Mouse (Mus musculus) stomach, postnatal 0 days (tissue): ENCODE data around the gene Tmc3. TPM values are rescaled to one million over a fixed set of nuclear protein-coding genes. Genes with fewer than 3 reads are reported as not detected.

Experiments
- ATAC-seq: fragments of 200-750 bp; cut with Nextera tagmentation; 2 replicates; pipeline ENCODE4 v1.8.0; 2017; ENCODE audit not compliant: low FRiP score, low TSS enrichment
- DNase-seq: peaks from one replicate; pipeline ENCODE4 v3.0.0-alpha.2; 2016; ENCODE audit warnings: low spot score
- H3K27ac ChIP-seq: fragments of 300-500 bp; sonication (generic); replicated peaks from 2 replicates; pipeline ENCODE4 v1.5.1; 2014; ENCODE audit warnings: mild to moderate bottlenecking, control low read depth
- H3K27me3 ChIP-seq: fragments of 300-500 bp; sonication (generic); 2 replicates; pipeline ENCODE4 v1.6.1; 2014; ENCODE audit warnings: low read length; ENCODE audit not compliant: control insufficient read depth, insufficient read depth
- H3K36me3 ChIP-seq: fragments of 300-500 bp; sonication (generic); 2 replicates; pipeline ENCODE4 v1.6.1; 2014; ENCODE audit warnings: low read length, mixed read lengths; ENCODE audit not compliant: control insufficient read depth, insufficient read depth
- H3K4me1 ChIP-seq: fragments of 300-500 bp; sonication (generic); replicated peaks from 2 replicates; pipeline ENCODE4 v1.6.1; 2014; ENCODE audit warnings: antibody characterized with exemption; ENCODE audit not compliant: control insufficient read depth, insufficient read depth
- H3K4me2 ChIP-seq: fragments of 300-500 bp; sonication (generic); replicated peaks from 2 replicates; pipeline ENCODE4 v1.6.1; 2014; ENCODE audit warnings: low read depth, mild to moderate bottlenecking, control low read depth, moderate library complexity
- H3K4me3 ChIP-seq: fragments of 300-500 bp; sonication (generic); 2 replicates; pipeline ENCODE4 v1.5.1; 2014; ENCODE audit warnings: low read depth, low read length, control low read depth
- H3K9ac ChIP-seq: fragments of 300-500 bp; sonication (generic); 2 replicates; pipeline ENCODE4 v1.6.1; 2014; ENCODE audit warnings: mild to moderate bottlenecking, low read length, control low read depth, mixed read lengths
- H3K9me3 ChIP-seq: fragments of 300-500 bp; sonication (generic); 2 replicates; pipeline ENCODE4 v1.6.1; 2016; ENCODE audit warnings: low read length; ENCODE audit not compliant: control insufficient read depth
- CTCF ChIP-seq: IDR thresholded peaks from 2 replicates; pipeline ENCODE4 v1.5.1; 2016; ENCODE audit warnings: antibody characterized with exemption, low read depth, mild to moderate bottlenecking, moderate library complexity
- EP300 ChIP-seq: optimal IDR thresholded peaks from 2 replicates; pipeline ENCODE3; 2016; ENCODE audit warnings: antibody characterized with exemption
- WGBS: fragments of 180-500 bp; shearing (Covaris S2); extraction: QIAGEN DNeasy Blood & Tissue Kit; methylation state at CpG from one replicate; pipeline ENCODE4 v1.1.7; 2014; 5-methylcytosine and 5-hydroxymethylcytosine counted together
- polyA plus RNA-seq: library from polyadenylated mRNA; unstranded; fragments of >200 nt; fragmentation: Nextera tagmentation; extraction: Ambion mirVana; gene quantifications from 2 replicates; pipeline ENCODE4 v1.2.1, GENCODE M21; 2015

The Tmc3 gene
- polyA plus RNA-seq, 1 experiment from 2014 or later, result 1.1 TPM

GRCm38 (mm10) chr7:83604180-83604944 is 19.6 kb downstream of the Tmc3 start:
- DNase-seq, result no peak
- Histone ChIP-seq H3K4me3 (no peak overlapping the region), H3K27ac (no peak overlapping the region), H3K4me1 (no peaks in the 10 kb centered on the region), H3K36me3 (no peaks in the 10 kb centered on the region), H3K9me3 (no peaks in the 10 kb centered on the region), H3K4me2 (no peak overlapping the region), H3K27me3 (no peaks in the 10 kb centered on the region), H3K9ac (no peak overlapping the region)
- TF ChIP-seq CTCF, result no peak
- TF ChIP-seq EP300, result no peak
- 92% methylated on average over 7 of the region's 7 CpGs for WGBS
- ATAC-seq, result no peak

GRCm38 (mm10) chr7:83606796-83607195 is 22.1 kb downstream of the Tmc3 start:
- Histone ChIP-seq H3K36me3 (no peaks in the 10 kb centered on the region), H3K4me3 (no peak overlapping the region), H3K9me3 (no peaks in the 10 kb centered on the region), H3K27ac (no peak overlapping the region), H3K4me1 (no peaks in the 10 kb centered on the region), H3K4me2 (no peak overlapping the region), H3K27me3 (no peaks in the 10 kb centered on the region), H3K9ac (no peak overlapping the region)
- DNase-seq (no peak), ATAC-seq (no peak)
- WGBS, result 93% methylated on average over 2 of the region's 2 CpGs
- TF ChIP-seq CTCF (no peak), EP300 (no peak)

GRCm38 (mm10) chr7:83609891-83610290 is 25.2 kb downstream of the Tmc3 start:
- H3K36me3 ChIP-seq, result no peaks in the 10 kb centered on the region
- H3K27me3 ChIP-seq, result no peaks in the 10 kb centered on the region
- H3K27ac ChIP-seq, result no peak overlapping the region
- H3K4me3 ChIP-seq, result no peak overlapping the region
- no peak overlapping the region for H3K4me2 ChIP-seq
- no peaks in the 10 kb centered on the region for H3K9me3 ChIP-seq
- H3K9ac ChIP-seq, result no peak overlapping the region
- DNase-seq (no peak), ATAC-seq (no peak)
- H3K4me1 ChIP-seq, result no peaks in the 10 kb centered on the region
- WGBS, result 97% methylated on average over 4 of the region's 4 CpGs
- TF ChIP-seq CTCF (no peak), EP300 (no peak)

- Histone ChIP-seq H3K9ac (no peak overlapping the region), H3K9me3 (no peaks in the 10 kb centered on the region), H3K4me1 (no peaks in the 10 kb centered on the region), H3K27me3 (no peaks in the 10 kb centered on the region), H3K4me3 (no peak overlapping the region), H3K4me2 (no peak overlapping the region), H3K27ac (no peak overlapping the region), H3K36me3 (no peaks in the 10 kb centered on the region)
- TF ChIP-seq EP300 (no peak), CTCF (no peak)
- DNase-seq (no peak), ATAC-seq (no peak)
- 58% methylated on average over 1 of the region's 1 CpGs for WGBS
These were observed 27.2 kb downstream of the Tmc3 start for GRCm38 (mm10) chr7:83611886-83612285.

GRCm38 (mm10) chr7:83615272-83615671 is 30.5 kb downstream of the Tmc3 start:
- WGBS, result 88% methylated on average over 3 of the region's 3 CpGs
- TF ChIP-seq CTCF, result no peak
- no peak for TF ChIP-seq EP300

GRCm38 (mm10) chr7:83615815-83616214 is 31.1 kb downstream of the Tmc3 start:
- ATAC-seq (no peak), DNase-seq (no peak)
- WGBS, result 87% methylated on average over 8 of the region's 8 CpGs

More at GRCm38 (mm10) chr7:83615272-83615671, 30.5 kb downstream of the Tmc3 start:
- Histone ChIP-seq H3K36me3 (no peaks in the 10 kb centered on the region), H3K4me2 (no peak overlapping the region), H3K9ac (no peak overlapping the region), H3K27ac (no peak overlapping the region), H3K9me3 (no peaks in the 10 kb centered on the region), H3K27me3 (no peaks in the 10 kb centered on the region), H3K4me3 (no peak overlapping the region), H3K4me1 (no peaks in the 10 kb centered on the region)
- DNase-seq, result no peak
- no peak for ATAC-seq

More at GRCm38 (mm10) chr7:83615815-83616214, 31.1 kb downstream of the Tmc3 start:
- Histone ChIP-seq H3K27me3 (no peaks in the 10 kb centered on the region), H3K36me3 (no peaks in the 10 kb centered on the region), H3K4me1 (no peaks in the 10 kb centered on the region), H3K9ac (no peak overlapping the region), H3K4me3 (no peak overlapping the region), H3K27ac (no peak overlapping the region), H3K9me3 (no peaks in the 10 kb centered on the region), H3K4me2 (no peak overlapping the region)
- peak; percentile 26; the same call in 1 of the 2 replicates for TF ChIP-seq CTCF
- TF ChIP-seq EP300, result no peak
